Mouse (Mus musculus): ENCODE measurements around the gene Adgb. TPM values are rescaled to one million over a fixed set of nuclear protein-coding genes. Genes with fewer than 3 reads are reported as not detected.

Gene Adgb
- polyA plus RNA-seq, 1 experiment from 2014 or later = 1.3 TPM

DNA sequence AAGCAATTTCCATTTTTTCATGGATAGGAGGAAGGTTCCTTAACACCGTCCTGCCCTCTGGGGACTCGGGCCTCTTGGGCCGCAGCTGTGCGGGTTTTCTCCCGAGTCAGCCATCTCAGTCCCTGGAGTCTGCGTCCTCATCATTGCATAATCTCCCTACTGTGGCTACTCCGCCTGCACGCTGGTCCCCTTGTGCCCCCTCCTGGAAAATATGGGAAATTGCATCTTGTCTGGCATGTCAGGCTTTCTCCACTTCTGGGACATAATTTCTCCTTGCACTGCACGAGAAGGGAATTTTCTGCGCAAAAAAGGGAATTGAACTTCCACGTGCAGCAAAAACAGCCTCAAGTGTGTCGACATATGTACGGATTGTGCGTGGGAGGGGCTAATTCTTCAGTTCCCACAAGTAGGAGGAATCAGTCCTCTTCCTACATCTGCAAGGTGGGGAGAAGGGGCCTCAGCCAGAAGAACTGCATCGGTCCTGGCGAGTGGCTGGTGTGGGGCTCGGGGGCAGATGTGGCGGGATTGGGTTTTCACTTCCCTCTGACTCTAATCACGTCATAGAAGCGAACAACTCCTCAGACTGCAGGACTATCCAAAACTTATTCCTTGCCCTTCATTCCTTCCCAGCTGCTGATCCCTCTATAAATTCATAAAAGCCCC lies 150.9 kb downstream of the Adgb start:
- Histone ChIP-seq H3K9ac (replicated peaks; ENCODE audit: low read depth) (no peak overlapping the region), H3K4me1 (ENCODE audit: insufficient read depth, low read depth, low read length) (no peaks in the 10 kb centered on the region), H3K4me2 (replicated peaks; ENCODE audit: low read depth, low read length) (peak overlapping the region; percentile 3; the same call in 1 of the 2 replicates), H3K27me3 (replicated peaks; ENCODE audit: insufficient read depth, low read length) (no peaks in the 10 kb centered on the region), H3K4me3 (ENCODE audit: low read depth, low read length) (no peak overlapping the region), H3K36me3 (ENCODE audit: insufficient read depth, low read length) (no peaks in the 10 kb centered on the region), H3K9me3 (ENCODE audit: low read length) (no peaks in the 10 kb centered on the region), H3K27ac (ENCODE audit: low read length) (no peak overlapping the region)
- TF ChIP-seq CTCF (IDR thresholded peaks at IDR 0.05) (peak; percentile 97), EP300 (IDR thresholded peaks at IDR 0.05) (no peak)
- ATAC-seq (peak; percentile 93), DNase-seq (ENCODE audit: low spot score) (peak; percentile 95)
- 14% methylated on average over 20 of the region's 20 CpGs for WGBS

DNA sequence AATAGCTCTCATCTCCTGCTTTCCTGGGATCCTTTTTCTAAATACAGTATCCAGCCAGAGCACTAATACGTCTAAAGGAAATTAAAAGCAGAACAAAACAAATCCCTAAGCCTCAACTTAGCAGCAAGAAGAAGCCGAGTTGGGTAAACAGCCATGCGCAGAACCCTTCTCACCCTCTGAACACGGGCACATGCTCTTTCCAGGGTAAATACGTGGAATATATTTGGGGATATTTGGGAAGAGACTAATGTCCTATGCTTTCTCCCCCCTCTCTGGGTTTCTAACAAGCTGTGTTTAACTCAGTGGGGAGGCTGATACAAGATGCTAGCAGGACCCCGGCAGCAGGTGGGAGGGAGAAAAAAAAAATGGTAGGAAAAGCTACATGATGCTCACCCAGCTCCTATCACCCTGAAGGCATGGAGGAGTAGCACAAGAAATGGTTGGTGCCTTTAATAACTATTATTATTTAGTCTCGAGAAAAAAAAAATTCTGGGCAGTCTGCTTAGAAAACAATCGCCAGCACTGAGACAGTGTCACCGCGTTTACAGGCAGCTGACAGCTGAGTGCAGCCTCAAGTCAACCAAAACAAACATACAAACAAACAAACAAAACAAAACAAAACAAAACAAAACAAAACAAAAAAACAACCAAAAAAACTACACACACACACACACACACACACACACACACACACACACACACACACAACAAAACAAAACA lies 151.6 kb downstream of the Adgb start:
- ATAC-seq (0 out of 2 replicates have a peak, but pooled peaks have one; percentile 8), DNase-seq (ENCODE audit: low spot score) (no peak)
- H3K27ac ChIP-seq (ENCODE audit: low read length) = no peak overlapping the region
- no peaks in the 10 kb centered on the region for H3K36me3 ChIP-seq (ENCODE audit: insufficient read depth, low read length)
- H3K4me3 ChIP-seq (ENCODE audit: low read depth, low read length) = no peak overlapping the region
- no peak overlapping the region for H3K9ac ChIP-seq (replicated peaks; ENCODE audit: low read depth)
- H3K9me3 ChIP-seq (ENCODE audit: low read length) = no peaks in the 10 kb centered on the region
- no peaks in the 10 kb centered on the region for H3K27me3 ChIP-seq (replicated peaks; ENCODE audit: insufficient read depth, low read length)
- H3K4me1 ChIP-seq (ENCODE audit: insufficient read depth, low read depth, low read length) = no peaks in the 10 kb centered on the region
- peak overlapping the region; percentile 3; the same call in 1 of the 2 replicates for H3K4me2 ChIP-seq (replicated peaks; ENCODE audit: low read depth, low read length)
- WGBS = 62% methylated on average over 10 of the region's 10 CpGs
- TF ChIP-seq CTCF (IDR thresholded peaks at IDR 0.05) (no peak), EP300 (IDR thresholded peaks at IDR 0.05) (no peak)

DNA sequence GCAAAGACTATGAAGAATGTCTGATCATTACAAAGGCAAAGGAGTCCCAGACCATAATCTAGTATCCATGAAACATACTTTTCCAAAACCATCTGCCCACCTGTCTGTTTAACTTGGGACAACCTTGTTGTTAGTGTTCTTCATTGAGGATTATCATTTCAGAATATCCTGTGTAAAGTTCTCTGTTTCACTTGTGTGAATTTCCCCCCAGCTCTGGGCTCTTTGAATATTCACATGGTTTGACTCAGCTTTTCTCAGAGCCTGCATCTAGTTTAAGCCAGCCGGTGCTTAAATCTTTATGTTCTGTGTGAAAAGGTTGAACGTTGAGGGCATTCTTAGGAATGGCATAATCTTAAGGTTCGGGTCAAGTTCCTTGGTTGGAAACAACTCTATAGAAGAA lies 154.0 kb downstream of the Adgb start:
- ATAC-seq (no peak), DNase-seq (ENCODE audit: low spot score) (no peak)
- H3K4me3 ChIP-seq (ENCODE audit: low read depth, low read length) = no peak overlapping the region
- H3K4me2 ChIP-seq (replicated peaks; ENCODE audit: low read depth, low read length) = no peak overlapping the region
- no peaks in the 10 kb centered on the region for H3K9me3 ChIP-seq (ENCODE audit: low read length)
- TF ChIP-seq EP300 (IDR thresholded peaks at IDR 0.05) (no peak), CTCF (IDR thresholded peaks at IDR 0.05) (no peak)
- no peak overlapping the region for H3K27ac ChIP-seq (ENCODE audit: low read length)
- H3K4me1 ChIP-seq (ENCODE audit: insufficient read depth, low read depth, low read length) = no peaks in the 10 kb centered on the region
- H3K9ac ChIP-seq (replicated peaks; ENCODE audit: low read depth) = no peak overlapping the region
- WGBS = 78% methylated on average over 3 of the region's 3 CpGs
- no peaks in the 10 kb centered on the region for H3K36me3 ChIP-seq (ENCODE audit: insufficient read depth, low read length)
- no peaks in the 10 kb centered on the region for H3K27me3 ChIP-seq (replicated peaks; ENCODE audit: insufficient read depth, low read length)

DNA sequence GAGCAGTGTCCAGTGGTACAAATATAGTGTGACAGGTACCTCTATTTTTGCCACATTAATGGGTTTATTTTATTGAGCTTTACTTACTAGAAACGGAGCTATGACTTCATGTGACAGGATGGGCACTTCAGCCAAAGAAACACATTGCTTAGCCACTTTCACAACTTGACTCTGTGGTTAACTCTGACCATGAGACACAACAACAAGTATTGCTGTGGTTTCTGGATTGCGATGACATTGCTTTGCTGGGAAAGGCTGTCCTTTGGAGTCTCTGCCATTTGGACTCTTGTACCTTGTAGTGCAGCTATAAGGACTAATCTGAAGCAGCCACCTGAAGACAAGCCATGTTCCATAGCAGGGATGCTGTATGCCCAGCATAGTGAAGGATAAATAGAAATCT lies 156.5 kb downstream of the Adgb start:
- no peaks in the 10 kb centered on the region for H3K36me3 ChIP-seq (ENCODE audit: insufficient read depth, low read length)
- DNase-seq (ENCODE audit: low spot score) (no peak), ATAC-seq (no peak)
- TF ChIP-seq CTCF (IDR thresholded peaks at IDR 0.05) (no peak), EP300 (IDR thresholded peaks at IDR 0.05) (no peak)
- no peaks in the 10 kb centered on the region for H3K27me3 ChIP-seq (replicated peaks; ENCODE audit: insufficient read depth, low read length)
- no peaks in the 10 kb centered on the region for H3K9me3 ChIP-seq (ENCODE audit: low read length)
- WGBS = 82% methylated on average over 2 of the region's 2 CpGs
- no peak overlapping the region for H3K4me3 ChIP-seq (ENCODE audit: low read depth, low read length)
- H3K4me1 ChIP-seq (ENCODE audit: insufficient read depth, low read depth, low read length) = no peaks in the 10 kb centered on the region
- H3K27ac ChIP-seq (ENCODE audit: low read length) = no peak overlapping the region
- H3K9ac ChIP-seq (replicated peaks; ENCODE audit: low read depth) = no peak overlapping the region
- H3K4me2 ChIP-seq (replicated peaks; ENCODE audit: low read depth, low read length) = no peak overlapping the region

DNA sequence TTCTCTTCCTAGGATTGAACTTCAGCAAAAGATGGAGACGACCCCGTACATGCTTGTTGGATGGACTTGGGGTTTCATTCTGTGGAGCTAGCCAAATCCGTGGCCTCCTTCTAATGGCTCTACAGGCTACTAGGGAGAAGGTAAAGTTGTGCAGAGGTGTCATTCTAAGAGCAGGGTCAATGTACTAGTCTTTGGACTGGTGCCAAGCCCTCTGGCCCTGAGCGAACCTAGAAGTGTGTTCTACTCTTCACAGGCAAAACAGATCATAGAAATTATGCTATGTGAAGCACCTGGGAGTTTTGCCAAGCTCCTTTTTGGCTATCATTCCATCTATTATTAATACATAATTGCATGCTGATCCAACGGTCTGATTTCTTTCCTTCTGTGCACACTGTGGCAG lies 157.6 kb downstream of the Adgb start:
- no peak for ATAC-seq
- TF ChIP-seq EP300 (IDR thresholded peaks at IDR 0.05) (no peak), CTCF (IDR thresholded peaks at IDR 0.05) (no peak)

DNA sequence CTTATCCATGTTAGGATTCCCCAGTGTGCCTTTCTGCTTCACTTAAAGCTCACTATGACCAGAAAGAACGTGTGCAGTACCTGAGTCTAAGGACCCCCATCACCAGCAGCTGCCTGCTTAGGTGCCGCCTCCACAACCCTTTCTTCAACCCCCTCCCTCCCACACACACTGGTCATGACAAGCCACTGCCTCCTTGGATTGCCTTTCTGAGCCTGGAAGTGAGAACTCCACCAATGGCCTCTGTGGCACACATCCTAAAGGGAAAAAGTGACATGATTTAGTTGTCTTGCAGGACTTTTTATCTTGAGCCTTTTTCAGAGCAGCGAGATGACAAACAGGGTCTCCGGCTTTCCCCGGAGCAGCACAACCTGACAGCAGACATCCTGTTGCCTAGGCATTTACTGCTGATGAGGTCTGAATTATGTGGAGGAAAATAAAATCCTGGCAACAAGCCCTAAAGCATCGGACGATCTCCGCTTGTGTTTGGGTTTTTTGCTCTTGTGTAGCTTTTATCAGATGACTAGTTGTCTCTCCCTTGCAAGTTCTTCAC lies 162.2 kb downstream of the Adgb start:
- 56% methylated on average over 8 of the region's 8 CpGs for WGBS
- Histone ChIP-seq H3K36me3 (ENCODE audit: insufficient read depth, low read length) (no peaks in the 10 kb centered on the region), H3K4me3 (ENCODE audit: low read depth, low read length) (no peak overlapping the region), H3K27me3 (replicated peaks; ENCODE audit: insufficient read depth, low read length) (no peaks in the 10 kb centered on the region), H3K4me1 (ENCODE audit: insufficient read depth, low read depth, low read length) (no peaks in the 10 kb centered on the region), H3K9me3 (ENCODE audit: low read length) (no peaks in the 10 kb centered on the region), H3K27ac (ENCODE audit: low read length) (no peak overlapping the region), H3K4me2 (replicated peaks; ENCODE audit: low read depth, low read length) (no peak overlapping the region), H3K9ac (replicated peaks; ENCODE audit: low read depth) (no peak overlapping the region)
- ATAC-seq = no peak
- no peak for DNase-seq (ENCODE audit: low spot score)
- TF ChIP-seq EP300 (IDR thresholded peaks at IDR 0.05) (no peak), CTCF (IDR thresholded peaks at IDR 0.05) (no peak)

More for the DNA sequence above, 157.6 kb downstream of the Adgb start:
- no peaks in the 10 kb centered on the region for H3K9me3 ChIP-seq (ENCODE audit: low read length)
- H3K9ac ChIP-seq (replicated peaks; ENCODE audit: low read depth) = no peak overlapping the region
- no peaks in the 10 kb centered on the region for H3K36me3 ChIP-seq (ENCODE audit: insufficient read depth, low read length)
- no peaks in the 10 kb centered on the region for H3K4me1 ChIP-seq (ENCODE audit: insufficient read depth, low read depth, low read length)
- no peak overlapping the region for H3K4me2 ChIP-seq (replicated peaks; ENCODE audit: low read depth, low read length)
- 59% methylated on average over 5 of the region's 5 CpGs for WGBS
- no peak overlapping the region for H3K27ac ChIP-seq (ENCODE audit: low read length)
- H3K4me3 ChIP-seq (ENCODE audit: low read depth, low read length) = no peak overlapping the region
- DNase-seq (ENCODE audit: low spot score) = no peak
- no peaks in the 10 kb centered on the region for H3K27me3 ChIP-seq (replicated peaks; ENCODE audit: insufficient read depth, low read length)

All from lung, postnatal 0 days (tissue).